ENCODE assay signal across 25 mouse cellular contexts in genomic region chr5:121438756-121439155, GRCm38 (mm10). TPM values are rescaled to one million over a fixed set of nuclear protein-coding genes. Genes with fewer than 3 reads are reported as not detected.
DNase-seq lines count a peak whose midpoint lies in the region; ATAC-seq and TF ChIP-seq lines count a peak whose summit lies in the region.
"Had no signal": no experiment of that assay in that cellular context is flagged by ENCODE, and none has a peak within 500 bp of the region (broad histone marks: within the 10 kb centered on the region; RNA-seq: fewer than 3 reads in every experiment).

No protein-coding gene starts in this region.

- H3K4me2 ChIP-seq in intestine, postnatal 0 days (replicated peaks; ENCODE audit: low read depth) = no peak overlapping the region
- no peak overlapping the region for H3K4me2 ChIP-seq in intestine, embryonic 16.5 days (ENCODE audit: low read depth, low read length)
- H3K4me2 ChIP-seq: embryonic facial prominence, embryonic 12.5 days; embryonic facial prominence, embryonic 15.5 days; forebrain, embryonic 12.5 days; forebrain, embryonic 15.5 days; heart, embryonic 12.5 days; heart, embryonic 15.5 days; hindbrain, embryonic 13.5 days had no signal

- H3K4me1 ChIP-seq in intestine, postnatal 0 days (replicated peaks; ENCODE audit: control insufficient read depth, insufficient read depth, low read length) = no peaks in the 10 kb centered on the region
- no peaks in the 10 kb centered on the region for H3K4me1 ChIP-seq in intestine, embryonic 16.5 days (ENCODE audit: control insufficient read depth, insufficient read depth, low read length)
- H3K4me1 ChIP-seq: embryonic facial prominence, embryonic 12.5 days; embryonic facial prominence, embryonic 15.5 days; forebrain, embryonic 12.5 days; forebrain, embryonic 15.5 days; heart, embryonic 12.5 days; heart, embryonic 15.5 days; hindbrain, embryonic 10.5 days; hindbrain, embryonic 13.5 days had no signal

- peaks cover 34% of the 10 kb centered on the region; the same call in 1 of the 2 replicates for H3K79me2 ChIP-seq in macrophage (ENCODE audit: inconsistent target)

- H3K4me3 ChIP-seq in intestine, postnatal 0 days (ENCODE audit: low read depth, low read length) = no peak overlapping the region
- H3K4me3 ChIP-seq in intestine, embryonic 16.5 days (ENCODE audit: low read length) = no peak overlapping the region
- no peak overlapping the region for H3K4me3 ChIP-seq in macrophage (ENCODE audit: inconsistent target)
- H3K4me3 ChIP-seq: embryonic facial prominence, embryonic 12.5 days; embryonic facial prominence, embryonic 15.5 days; erythroblast, embryonic 14.5 days; forebrain, embryonic 12.5 days; forebrain, embryonic 15.5 days; heart, embryonic 12.5 days; heart, embryonic 15.5 days; hindbrain, embryonic 10.5 days; hindbrain, embryonic 13.5 days had no signal

- H3K36me3 ChIP-seq in intestine, postnatal 0 days (ENCODE audit: control insufficient read depth, insufficient read depth) = peaks cover 84% of the 10 kb centered on the region
- peaks cover 36% of the 10 kb centered on the region for H3K36me3 ChIP-seq in intestine, embryonic 16.5 days (ENCODE audit: control insufficient read depth, insufficient read depth, low read length)
- peaks cover 83% of the 10 kb centered on the region for H3K36me3 ChIP-seq in macrophage (ENCODE audit: inconsistent target)

- no peak for ATAC-seq in intestine, postnatal 0 days
- ATAC-seq in intestine, embryonic 16.5 days = no peak
- ATAC-seq: forebrain, embryonic 15.5 days; hindbrain, embryonic 16.5 days had no signal

- peak overlapping the region; percentile 21; the same call in 1 of the 2 replicates for H3K27ac ChIP-seq in intestine, postnatal 0 days (ENCODE audit: low read depth, low read length)
- no peak overlapping the region for H3K27ac ChIP-seq in intestine, embryonic 16.5 days (ENCODE audit: low read length)
- peak overlapping the region; percentile 41 for H3K27ac ChIP-seq in macrophage
- H3K27ac ChIP-seq: embryonic facial prominence, embryonic 12.5 days; embryonic facial prominence, embryonic 15.5 days; forebrain, embryonic 12.5 days; forebrain, embryonic 15.5 days; heart, embryonic 15.5 days; hindbrain, embryonic 10.5 days; hindbrain, embryonic 13.5 days had no signal

- no peaks in the 10 kb centered on the region for H3K27me3 ChIP-seq in intestine, postnatal 0 days (replicated peaks; ENCODE audit: control insufficient read depth, insufficient read depth, low read length)
- H3K27me3 ChIP-seq in intestine, embryonic 16.5 days (replicated peaks; ENCODE audit: control insufficient read depth, insufficient read depth, low read length) = no peaks in the 10 kb centered on the region
- H3K27me3 ChIP-seq: embryonic facial prominence, embryonic 12.5 days; embryonic facial prominence, embryonic 15.5 days; forebrain, embryonic 12.5 days; forebrain, embryonic 15.5 days; heart, embryonic 12.5 days; heart, embryonic 15.5 days; hindbrain, embryonic 13.5 days had no signal

- 94% methylated on average over 11 of the region's 11 CpGs for WGBS in intestine, postnatal 0 days
- 92% methylated on average over 11 of the region's 11 CpGs for WGBS in intestine, embryonic 16.5 days
- WGBS in macrophage (ENCODE audit: missing documents) = 83% methylated on average over 11 of the region's 11 CpGs

- no peak for TF ChIP-seq CTCF in intestine, postnatal 0 days (IDR thresholded peaks at IDR 0.05; ENCODE audit: low read depth)

- H3K9ac ChIP-seq in intestine, postnatal 0 days (ENCODE audit: low read depth, low read length) = no peak overlapping the region
- no peak overlapping the region for H3K9ac ChIP-seq in intestine, embryonic 16.5 days (ENCODE audit: low read depth, low read length)
- H3K9ac ChIP-seq: embryonic facial prominence, embryonic 12.5 days; embryonic facial prominence, embryonic 15.5 days; forebrain, embryonic 12.5 days; forebrain, embryonic 15.5 days; heart, embryonic 12.5 days; heart, embryonic 15.5 days; hindbrain, embryonic 13.5 days had no signal

- intact Hi-C loops in left cerebral cortex, postnatal 14 days (cut with DNase I) = no loop called here

- H3K9me3 ChIP-seq in intestine, postnatal 0 days (ENCODE audit: control insufficient read depth) = no peaks in the 10 kb centered on the region
- no peaks in the 10 kb centered on the region for H3K9me3 ChIP-seq in intestine, embryonic 16.5 days (ENCODE audit: control insufficient read depth, low read length)
- H3K9me3 ChIP-seq: embryonic facial prominence, embryonic 12.5 days; embryonic facial prominence, embryonic 15.5 days; forebrain, embryonic 12.5 days; forebrain, embryonic 15.5 days; heart, embryonic 12.5 days; heart, embryonic 15.5 days; hindbrain, embryonic 10.5 days; hindbrain, embryonic 13.5 days had no signal

- peak; percentile 52 for DNase-seq in urinary bladder, postnatal 14 days (ENCODE audit: low spot score)
- DNase-seq in urinary bladder, postnatal 25 days (ENCODE audit: low spot score) = no peak
- peak; percentile 40 for DNase-seq in ZHBTc4 (ENCODE audit: low read depth, low spot score)
- no peak for DNase-seq in kidney, adult 8-10 months
- no peak for DNase-seq in left cerebral cortex, postnatal 14 days (ENCODE audit: low spot score in 2 of 2)
- DNase-seq: adrenal gland, adult 8-10 months; cerebellum, adult 11 months; cerebellum, adult 2 months; cerebellum, adult 9-11 months; cerebellum, postnatal 25 days; gastrocnemius, postnatal 25 days; heart, postnatal 10 days had no signal

RNA-seq across cellular contexts. Expression of gene Tmem116, which starts 12.9 kb away (rescaled TPM):
- 6.8 and 7.2 TPM in 2 replicates for polyA plus RNA-seq in intestine, postnatal 0 days (2015; fragmentation: Nextera tagmentation; extraction: Ambion mirVana)
- polyA plus RNA-seq in intestine, embryonic 16.5 days (2015; fragmentation: Nextera tagmentation; extraction: Ambion mirVana) = 4.2 and 4.4 TPM in 2 replicates
- total RNA-seq in macrophage (2018; cell fraction: chromatin; rRNA removed) = 10 to 100 TPM in 3 of 26 experiments, 1 to 10 TPM in 21, under 1 TPM in 1, not detected in 1; 0.80 to 12.3 (median 4.8) TPM
- 1 to 10 TPM; 1.4 to 4.0 (median 2.6) TPM for total RNA-seq in macrophage (2018; cell fraction: cytosol; rRNA removed)
- total RNA-seq in macrophage (2018; cell fraction: nucleus; rRNA removed) = 10 to 100 TPM in 2 of 26 experiments, 1 to 10 TPM in 23, under 1 TPM in 1; 0.58 to 13.2 (median 3.3) TPM
- polyA plus RNA-seq in macrophage (2018) = 0.81 to 1.9 TPM (median 1.5 TPM) in 3 replicates
- 1 to 10 TPM; 5.7 to 6.8 TPM for total RNA-seq in left cerebral cortex, postnatal 14 days (2021)

RNA-seq across cellular contexts. Expression of gene Erp29, which starts 13.6 kb away (rescaled TPM):
- 164 and 175 TPM in 2 replicates for polyA plus RNA-seq in intestine, postnatal 0 days (2015; fragmentation: Nextera tagmentation; extraction: Ambion mirVana)
- 183 and 202 TPM in 2 replicates for polyA plus RNA-seq in intestine, embryonic 16.5 days (2015; fragmentation: Nextera tagmentation; extraction: Ambion mirVana)
- 100 to 1,000 TPM in 3 of 26 experiments, 10 to 100 TPM in 21, 1 to 10 TPM in 2; 9.4 to 168 (median 42.3) TPM for total RNA-seq in macrophage (2018; cell fraction: chromatin; rRNA removed)
- total RNA-seq in macrophage (2018; cell fraction: cytosol; rRNA removed) = 100 to 1,000 TPM; 237 to 408 (median 331) TPM
- 100 to 1,000 TPM in 24 of 26 experiments, 10 to 100 TPM in 2; 61.1 to 379 (median 212) TPM for total RNA-seq in macrophage (2018; cell fraction: nucleus; rRNA removed)
- 327 to 388 TPM (median 342 TPM) in 3 replicates for polyA plus RNA-seq in macrophage (2018)
- 100 to 1,000 TPM; 152 to 170 TPM for total RNA-seq in left cerebral cortex, postnatal 14 days (2021)

RNA-seq across cellular contexts. Expression of gene Naa25, which starts 41.0 kb away (rescaled TPM):
- 14.2 and 15.0 TPM in 2 replicates for polyA plus RNA-seq in intestine, postnatal 0 days (2015; fragmentation: Nextera tagmentation; extraction: Ambion mirVana)
- polyA plus RNA-seq in intestine, embryonic 16.5 days (2015; fragmentation: Nextera tagmentation; extraction: Ambion mirVana) = 45.9 and 48.3 TPM in 2 replicates
- 100 to 1,000 TPM in 5 of 26 experiments, 10 to 100 TPM in 21; 14.6 to 150 (median 64.0) TPM for total RNA-seq in macrophage (2018; cell fraction: chromatin; rRNA removed)
- total RNA-seq in macrophage (2018; cell fraction: cytosol; rRNA removed) = 10 to 100 TPM in 24 of 26 experiments, 1 to 10 TPM in 2; 9.0 to 45.8 (median 21.5) TPM
- 100 to 1,000 TPM in 1 of 26 experiments, 10 to 100 TPM in 25; 12.1 to 113 (median 58.2) TPM for total RNA-seq in macrophage (2018; cell fraction: nucleus; rRNA removed)
- polyA plus RNA-seq in macrophage (2018) = 15.3 to 23.7 TPM (median 17.0 TPM) in 3 replicates
- total RNA-seq in left cerebral cortex, postnatal 14 days (2021) = 10 to 100 TPM; 45.8 to 48.0 TPM

RNA-seq across cellular contexts. Expression of gene Trafd1, which starts 53.3 kb away (rescaled TPM):
- polyA plus RNA-seq in intestine, postnatal 0 days (2015; fragmentation: Nextera tagmentation; extraction: Ambion mirVana) = 99.1 and 100 TPM in 2 replicates
- 56.9 and 57.2 TPM in 2 replicates for polyA plus RNA-seq in intestine, embryonic 16.5 days (2015; fragmentation: Nextera tagmentation; extraction: Ambion mirVana)
- 1,000 to 10,000 TPM in 14 of 26 experiments, 100 to 1,000 TPM in 12; 286 to 2,059 (median 1,214) TPM for total RNA-seq in macrophage (2018; cell fraction: chromatin; rRNA removed)
- total RNA-seq in macrophage (2018; cell fraction: cytosol; rRNA removed) = 100 to 1,000 TPM; 129 to 462 (median 246) TPM
- total RNA-seq in macrophage (2018; cell fraction: nucleus; rRNA removed) = 1,000 to 10,000 TPM in 9 of 26 experiments, 100 to 1,000 TPM in 17; 314 to 1,459 (median 713) TPM
- polyA plus RNA-seq in macrophage (2018) = 97.3 to 304 TPM (median 148 TPM) in 3 replicates
- 10 to 100 TPM; 90.1 to 95.7 TPM for total RNA-seq in left cerebral cortex, postnatal 14 days (2021)

Comparison
In these comparisons a context has a peak if more than half of its experiments do, and no peak if none do; other contexts are left out.
1. DNase-seq: peak in urinary bladder, postnatal 14 days (single experiment) and ZHBTc4 (single experiment); none in urinary bladder, postnatal 25 days (single experiment), kidney, adult 8-10 months (0 of 2) and left cerebral cortex, postnatal 14 days (0 of 2).